Mouse (Mus musculus): ENCODE data around the gene Rgs3. TPM values are rescaled to one million over a fixed set of nuclear protein-coding genes. Genes with fewer than 3 reads are reported as not detected.
A peak's percentile ranks its signal among the peaks of the same experiment; 100 is the strongest.

Rgs3 gene
- polyA plus RNA-seq, 2 experiments: 3.6 to 3.9 TPM

GRCm38 (mm10) chr4:62606542-62606882 is 46.9 kb downstream of the Rgs3 start:
- Histone ChIP-seq H3K9me3 (ENCODE audit: control insufficient read depth, low read length) (no peaks in the 10 kb centered on the region), H3K4me2 (ENCODE audit: low read depth) (no peak overlapping the region), H3K4me3 (ENCODE audit: insufficient read depth in 1 of 2, low read depth in 2 of 2, low read length in 2 of 2) (no peak overlapping the region), H3K36me3 (replicated peaks; ENCODE audit: control insufficient read depth, insufficient read depth, low read depth) (no peaks in the 10 kb centered on the region), H3K27ac (no peak overlapping the region), H3K4me1 (replicated peaks; ENCODE audit: control insufficient read depth in 2 of 2, insufficient read depth in 2 of 2, low read length in 1 of 2) (0 out of 4 replicates have a peak, but pooled peaks cover 0 to 4% of the 10 kb centered on the region in 2 experiments), H3K9ac (replicated peaks) (no peak overlapping the region), H3K27me3 (ENCODE audit: control insufficient read depth, insufficient read depth, low read length) (no peaks in the 10 kb centered on the region)
- ATAC-seq (ENCODE audit: insufficient read depth) (no peak), DNase-seq (ENCODE audit: low read depth in 3 of 3, low spot score in 3 of 3) (no peak)
- TF ChIP-seq CTCF (IDR thresholded peaks at IDR 0.05; ENCODE audit: low read depth) (no peak), EP300 (IDR thresholded peaks at IDR 0.05; ENCODE audit: low read depth) (no peak)
- WGBS (ENCODE audit: insufficient replicate concordance): 54% methylated on average over 7 of the region's 7 CpGs

- no peak overlapping the region for H3K27ac ChIP-seq
- H3K9me3 ChIP-seq (ENCODE audit: control insufficient read depth, low read length): no peaks in the 10 kb centered on the region
- no peak overlapping the region for H3K9ac ChIP-seq (replicated peaks)
- no peak for ATAC-seq (ENCODE audit: insufficient read depth)
- no peak for DNase-seq (ENCODE audit: low read depth in 3 of 3, low spot score in 3 of 3)
- no peak overlapping the region for H3K4me3 ChIP-seq (ENCODE audit: insufficient read depth in 1 of 2, low read depth in 2 of 2, low read length in 2 of 2)
- no peak for TF ChIP-seq CTCF (IDR thresholded peaks at IDR 0.05; ENCODE audit: low read depth)
- no peak for TF ChIP-seq EP300 (IDR thresholded peaks at IDR 0.05; ENCODE audit: low read depth)
- H3K36me3 ChIP-seq (replicated peaks; ENCODE audit: control insufficient read depth, insufficient read depth, low read depth): no peaks in the 10 kb centered on the region
- 56% methylated on average over 7 of the region's 7 CpGs for WGBS (ENCODE audit: insufficient replicate concordance)
- H3K4me1 ChIP-seq (replicated peaks; ENCODE audit: control insufficient read depth in 2 of 2, insufficient read depth in 2 of 2, low read length in 1 of 2): 0 out of 4 replicates have a peak, but pooled peaks cover 0 to 4% of the 10 kb centered on the region in 2 experiments
- no peaks in the 10 kb centered on the region for H3K27me3 ChIP-seq (ENCODE audit: control insufficient read depth, insufficient read depth, low read length)
- H3K4me2 ChIP-seq (ENCODE audit: low read depth): no peak overlapping the region
These were observed 47.3 kb downstream of the Rgs3 start for GRCm38 (mm10) chr4:62606905-62607304.

- Histone ChIP-seq H3K4me3 (ENCODE audit: insufficient read depth in 1 of 2, low read depth in 2 of 2, low read length in 2 of 2) (no peak overlapping the region), H3K9ac (replicated peaks) (no peak overlapping the region), H3K27ac (no peak overlapping the region), H3K4me1 (replicated peaks; ENCODE audit: control insufficient read depth in 2 of 2, insufficient read depth in 2 of 2, low read length in 1 of 2) (0 out of 4 replicates have a peak, but pooled peaks cover 0 to 4% of the 10 kb centered on the region in 2 experiments), H3K9me3 (ENCODE audit: control insufficient read depth, low read length) (no peaks in the 10 kb centered on the region), H3K4me2 (ENCODE audit: low read depth) (no peak overlapping the region), H3K27me3 (ENCODE audit: control insufficient read depth, insufficient read depth, low read length) (no peaks in the 10 kb centered on the region), H3K36me3 (replicated peaks; ENCODE audit: control insufficient read depth, insufficient read depth, low read depth) (no peaks in the 10 kb centered on the region)
- ATAC-seq (ENCODE audit: insufficient read depth): no peak
- DNase-seq (ENCODE audit: low read depth in 3 of 3, low spot score in 3 of 3): no peak
- TF ChIP-seq EP300 (IDR thresholded peaks at IDR 0.05; ENCODE audit: low read depth) (no peak), CTCF (IDR thresholded peaks at IDR 0.05; ENCODE audit: low read depth) (0 out of 2 replicates have a peak, but pooled peaks have one; percentile 4)
- WGBS (ENCODE audit: insufficient replicate concordance): 40% methylated on average over 9 of the region's 9 CpGs
These were observed 47.7 kb downstream of the Rgs3 start for GRCm38 (mm10) chr4:62607345-62607744.

GRCm38 (mm10) chr4:62607805-62608204 is 48.2 kb downstream of the Rgs3 start:
- Histone ChIP-seq H3K4me2 (ENCODE audit: low read depth) (no peak overlapping the region), H3K36me3 (replicated peaks; ENCODE audit: control insufficient read depth, insufficient read depth, low read depth) (no peaks in the 10 kb centered on the region), H3K4me1 (replicated peaks; ENCODE audit: control insufficient read depth in 2 of 2, insufficient read depth in 2 of 2, low read length in 1 of 2) (0 out of 4 replicates have a peak, but pooled peaks cover 0 to 4% of the 10 kb centered on the region in 2 experiments), H3K9me3 (ENCODE audit: control insufficient read depth, low read length) (no peaks in the 10 kb centered on the region), H3K27me3 (ENCODE audit: control insufficient read depth, insufficient read depth, low read length) (no peaks in the 10 kb centered on the region), H3K4me3 (ENCODE audit: insufficient read depth in 1 of 2, low read depth in 2 of 2, low read length in 2 of 2) (no peak overlapping the region), H3K27ac (no peak overlapping the region), H3K9ac (replicated peaks) (no peak overlapping the region)
- TF ChIP-seq EP300 (IDR thresholded peaks at IDR 0.05; ENCODE audit: low read depth): no peak
- TF ChIP-seq CTCF (IDR thresholded peaks at IDR 0.05; ENCODE audit: low read depth): no peak
- 61% methylated on average over 6 of the region's 6 CpGs for WGBS (ENCODE audit: insufficient replicate concordance)
- no peak for DNase-seq (ENCODE audit: low read depth in 3 of 3, low spot score in 3 of 3)
- no peak for ATAC-seq (ENCODE audit: insufficient read depth)

GRCm38 (mm10) chr4:62609333-62609732 is 49.7 kb downstream of the Rgs3 start:
- Histone ChIP-seq H3K36me3 (replicated peaks; ENCODE audit: control insufficient read depth, insufficient read depth, low read depth) (no peaks in the 10 kb centered on the region), H3K4me3 (ENCODE audit: insufficient read depth in 1 of 2, low read depth in 2 of 2, low read length in 2 of 2) (no peak overlapping the region), H3K9me3 (ENCODE audit: control insufficient read depth, low read length) (no peaks in the 10 kb centered on the region), H3K9ac (replicated peaks) (no peak overlapping the region), H3K27ac (no peak overlapping the region), H3K4me1 (replicated peaks; ENCODE audit: control insufficient read depth in 2 of 2, insufficient read depth in 2 of 2, low read length in 1 of 2) (no peaks in the 10 kb centered on the region), H3K4me2 (ENCODE audit: low read depth) (no peak overlapping the region), H3K27me3 (ENCODE audit: control insufficient read depth, insufficient read depth, low read length) (no peaks in the 10 kb centered on the region)
- TF ChIP-seq CTCF (IDR thresholded peaks at IDR 0.05; ENCODE audit: low read depth) (no peak), EP300 (IDR thresholded peaks at IDR 0.05; ENCODE audit: low read depth) (no peak)
- DNase-seq (ENCODE audit: low read depth in 3 of 3, low spot score in 3 of 3) (no peak), ATAC-seq (ENCODE audit: insufficient read depth) (no peak)
- 47% methylated on average over 4 of the region's 4 CpGs for WGBS (ENCODE audit: insufficient replicate concordance)
